Mouse (Mus musculus): Measurements from ENCODE around the gene Asb5. TPM values are rescaled to one million over a fixed set of nuclear protein-coding genes. Genes with fewer than 3 reads are reported as not detected.
"Not testable (repeated sequence)": the region's sequence is repeated elsewhere in the genome, so short reads cannot be mapped to it uniquely, and the experiment has no call there.

Gene Asb5
- polyA plus RNA-seq, 1 experiment = not detected

DNA sequence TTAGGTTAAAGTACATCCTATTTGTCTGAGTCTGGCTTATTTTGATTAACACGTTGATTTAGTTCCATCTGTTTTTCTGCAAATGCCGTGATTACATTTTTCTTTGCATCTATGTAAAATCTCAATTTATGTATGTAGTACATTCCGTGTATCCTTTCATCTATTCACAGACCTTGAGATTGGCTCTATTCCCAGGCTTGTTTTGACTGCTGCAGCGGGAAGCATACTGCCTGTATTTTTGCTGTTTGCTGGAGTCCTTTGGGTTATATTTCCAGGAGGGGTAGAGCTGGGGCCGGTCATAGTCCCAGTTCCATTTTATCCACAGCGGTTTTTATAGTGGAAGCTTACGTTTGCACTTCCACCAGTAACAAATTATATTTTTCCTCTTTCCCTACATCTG is 26.3 kb upstream of the Asb5 start:
- Histone ChIP-seq H3K4me3 (replicated peaks; ENCODE audit: control insufficient read depth, low read depth, low read length) (no peak overlapping the region), H3K27ac (ENCODE audit: control insufficient read depth, insufficient read depth, low read depth, low read length, poor library complexity) (no peak overlapping the region), H3K4me1 (ENCODE audit: control insufficient read depth, insufficient read depth, low read length) (no peaks in the 10 kb centered on the region; the same call in 1 of the 2 replicates)
- 83% methylated on average over 7 of the region's 7 CpGs for WGBS
- TF ChIP-seq CTCF (IDR thresholded peaks at IDR 0.05; ENCODE audit: control insufficient read depth, insufficient read depth, low read length) = no peak
- TF ChIP-seq POLR2A (IDR thresholded peaks at IDR 0.05; ENCODE audit: borderline replicate concordance, control insufficient read depth, low read depth, low read length) = no peak

DNA sequence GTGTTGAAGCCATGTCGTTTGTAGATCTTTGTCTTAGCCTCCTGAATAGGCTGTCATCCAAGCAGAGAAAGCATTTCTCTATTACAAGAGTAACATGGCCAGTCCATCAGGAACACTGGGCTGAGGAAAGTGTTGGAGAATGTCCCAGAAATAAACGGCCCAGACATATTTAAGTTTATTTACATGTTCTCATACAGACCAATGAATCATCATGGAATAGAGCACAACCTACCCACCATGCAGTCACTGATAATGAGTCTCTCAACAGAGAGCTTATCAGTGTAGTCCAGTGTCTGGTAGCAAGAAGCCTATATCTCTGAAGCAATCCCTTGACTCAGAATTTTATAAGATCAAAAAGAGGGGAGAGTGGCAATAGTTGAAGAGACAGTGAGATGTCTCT is 24.3 kb upstream of the Asb5 start:
- Histone ChIP-seq H3K4me3 (replicated peaks; ENCODE audit: control insufficient read depth, low read depth, low read length) (no peak overlapping the region), H3K27ac (ENCODE audit: control insufficient read depth, insufficient read depth, low read depth, low read length, poor library complexity) (no peak overlapping the region), H3K4me1 (ENCODE audit: control insufficient read depth, insufficient read depth, low read length) (no peaks in the 10 kb centered on the region; the same call in 1 of the 2 replicates)
- WGBS = 45% methylated on average over 2 of the region's 2 CpGs
- TF ChIP-seq CTCF (IDR thresholded peaks at IDR 0.05; ENCODE audit: control insufficient read depth, insufficient read depth, low read length) (no peak), POLR2A (IDR thresholded peaks at IDR 0.05; ENCODE audit: borderline replicate concordance, control insufficient read depth, low read depth, low read length) (no peak)

DNA sequence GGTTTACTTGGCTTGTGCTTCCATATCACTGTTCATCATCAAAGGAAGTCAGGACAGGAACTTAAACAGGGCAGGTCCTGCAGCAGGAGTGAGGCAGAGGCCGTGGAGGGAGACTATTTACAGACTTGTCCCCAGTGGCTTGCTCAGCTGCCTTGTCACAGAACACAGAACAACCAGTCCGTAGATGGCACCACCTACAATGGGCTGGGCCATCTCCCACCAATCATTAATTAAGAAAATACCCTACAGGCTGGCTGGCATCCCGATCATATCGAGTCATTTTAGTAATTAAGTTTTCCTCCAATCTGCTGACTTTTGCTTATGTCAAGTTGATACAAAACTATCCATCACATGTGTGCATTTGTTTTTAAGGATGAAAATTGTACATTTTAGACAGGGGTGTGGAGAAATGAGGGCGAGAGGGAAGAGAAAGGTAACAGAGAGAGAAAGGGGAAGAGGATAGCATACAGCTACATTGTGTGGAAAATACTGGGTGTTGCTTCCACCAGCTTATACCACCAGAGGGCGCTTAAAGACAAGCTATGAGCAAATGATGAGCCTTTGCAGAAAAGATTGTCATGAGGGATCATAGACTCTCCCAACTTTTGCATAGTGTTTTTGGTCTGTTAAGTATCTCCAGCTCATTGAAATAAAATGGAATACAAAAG is 21.8 kb upstream of the Asb5 start:
- 7% methylated on average over 6 of the region's 6 CpGs for WGBS
- no peak overlapping the region for H3K4me3 ChIP-seq (replicated peaks; ENCODE audit: control insufficient read depth, low read depth, low read length)
- H3K27ac ChIP-seq (ENCODE audit: control insufficient read depth, insufficient read depth, low read depth, low read length, poor library complexity) = no peak overlapping the region
- no peak for TF ChIP-seq POLR2A (IDR thresholded peaks at IDR 0.05; ENCODE audit: borderline replicate concordance, control insufficient read depth, low read depth, low read length)
- TF ChIP-seq CTCF (IDR thresholded peaks at IDR 0.05; ENCODE audit: control insufficient read depth, insufficient read depth, low read length) = no peak
- H3K4me1 ChIP-seq (ENCODE audit: control insufficient read depth, insufficient read depth, low read length) = no peaks in the 10 kb centered on the region; the same call in 1 of the 2 replicates

- TF ChIP-seq CTCF (IDR thresholded peaks at IDR 0.05; ENCODE audit: control insufficient read depth, insufficient read depth, low read length) (no peak), POLR2A (IDR thresholded peaks at IDR 0.05; ENCODE audit: borderline replicate concordance, control insufficient read depth, low read depth, low read length) (no peak)
- WGBS = 0% methylated on average over 1 of the region's 1 CpGs
- no peak overlapping the region for H3K4me3 ChIP-seq (replicated peaks; ENCODE audit: control insufficient read depth, low read depth, low read length)
- no peak overlapping the region for H3K27ac ChIP-seq (ENCODE audit: control insufficient read depth, insufficient read depth, low read depth, low read length, poor library complexity)
- no peaks in the 10 kb centered on the region; the same call in 1 of the 2 replicates for H3K4me1 ChIP-seq (ENCODE audit: control insufficient read depth, insufficient read depth, low read length)
Measured at GRCm38 (mm10) chr8:54508096-54508456, 21.3 kb upstream of the Asb5 start.

DNA sequence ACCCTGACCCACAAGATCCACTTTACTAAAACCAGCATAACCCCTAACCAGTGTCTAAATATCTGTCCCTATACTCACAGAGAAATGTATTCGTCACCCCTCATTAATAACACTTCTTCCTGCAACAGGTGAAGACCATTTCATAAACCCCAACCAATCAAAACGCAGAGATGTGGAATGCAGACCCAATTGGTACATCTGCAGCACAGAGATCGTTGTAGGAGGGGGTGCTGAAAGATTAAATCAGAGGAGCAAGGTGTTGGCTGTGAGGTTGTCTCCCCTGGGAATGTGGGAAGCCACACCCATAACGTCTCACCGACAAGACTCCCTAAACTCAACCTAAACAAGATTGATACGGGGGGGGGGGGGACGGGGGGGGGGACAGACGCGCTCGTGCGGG is 20.6 kb upstream of the Asb5 start:
- no peak overlapping the region for H3K4me3 ChIP-seq (replicated peaks; ENCODE audit: control insufficient read depth, low read depth, low read length)
- TF ChIP-seq CTCF (IDR thresholded peaks at IDR 0.05; ENCODE audit: control insufficient read depth, insufficient read depth, low read length) (no peak), POLR2A (IDR thresholded peaks at IDR 0.05; ENCODE audit: borderline replicate concordance, control insufficient read depth, low read depth, low read length) (no peak)
- no peaks in the 10 kb centered on the region; the same call in 1 of the 2 replicates for H3K4me1 ChIP-seq (ENCODE audit: control insufficient read depth, insufficient read depth, low read length)
- WGBS = 6% methylated on average over 9 of the region's 11 CpGs
- no peak overlapping the region for H3K27ac ChIP-seq (ENCODE audit: control insufficient read depth, insufficient read depth, low read depth, low read length, poor library complexity)

- no peak overlapping the region for H3K4me3 ChIP-seq (replicated peaks; ENCODE audit: control insufficient read depth, low read depth, low read length)
- 8% methylated on average over 10 of the region's 10 CpGs for WGBS
- H3K4me1 ChIP-seq (ENCODE audit: control insufficient read depth, insufficient read depth, low read length) = no peaks in the 10 kb centered on the region; the same call in 1 of the 2 replicates
- no peak overlapping the region for H3K27ac ChIP-seq (ENCODE audit: control insufficient read depth, insufficient read depth, low read depth, low read length, poor library complexity)
- no peak for TF ChIP-seq CTCF (IDR thresholded peaks at IDR 0.05; ENCODE audit: control insufficient read depth, insufficient read depth, low read length)
- TF ChIP-seq POLR2A (IDR thresholded peaks at IDR 0.05; ENCODE audit: borderline replicate concordance, control insufficient read depth, low read depth, low read length) = no peak
Measured at GRCm38 (mm10) chr8:54509221-54509721, 20.1 kb upstream of the Asb5 start.

- no peaks in the 10 kb centered on the region; the same call in 1 of the 2 replicates for H3K4me1 ChIP-seq (ENCODE audit: control insufficient read depth, insufficient read depth, low read length)
- no peak overlapping the region for H3K27ac ChIP-seq (ENCODE audit: control insufficient read depth, insufficient read depth, low read depth, low read length, poor library complexity)
- TF ChIP-seq CTCF (IDR thresholded peaks at IDR 0.05; ENCODE audit: control insufficient read depth, insufficient read depth, low read length) = no peak
- no peak for TF ChIP-seq POLR2A (IDR thresholded peaks at IDR 0.05; ENCODE audit: borderline replicate concordance, control insufficient read depth, low read depth, low read length)
- no peak overlapping the region for H3K4me3 ChIP-seq (replicated peaks; ENCODE audit: control insufficient read depth, low read depth, low read length)
- WGBS = 25% methylated on average over 3 of the region's 3 CpGs
Measured at GRCm38 (mm10) chr8:54511791-54512190, 17.6 kb upstream of the Asb5 start.

DNA sequence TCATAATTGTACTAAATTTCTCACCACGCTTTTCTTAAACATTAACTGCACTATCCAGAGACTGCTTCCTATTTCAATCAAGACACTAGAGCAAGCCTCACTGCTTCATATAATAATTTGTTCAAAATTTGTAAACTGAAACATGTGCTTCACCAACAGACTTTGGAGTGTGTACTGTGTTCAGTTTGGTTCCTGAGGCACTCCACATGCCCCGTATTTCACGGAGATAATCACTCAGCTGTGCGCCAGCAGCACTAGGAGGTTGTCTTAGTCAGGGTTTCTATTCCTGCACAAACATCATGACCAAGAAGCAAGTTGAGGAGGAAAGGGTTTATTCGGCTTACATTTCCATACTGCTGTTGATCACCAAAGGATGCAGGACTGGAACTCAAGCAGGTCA is 17.2 kb upstream of the Asb5 start:
- H3K4me1 ChIP-seq (ENCODE audit: control insufficient read depth, insufficient read depth, low read length); H3K27ac ChIP-seq (ENCODE audit: control insufficient read depth, insufficient read depth, low read depth, low read length, poor library complexity); H3K4me3 ChIP-seq (replicated peaks; ENCODE audit: control insufficient read depth, low read depth, low read length): not testable (repeated sequence)
- 54% methylated on average over 5 of the region's 5 CpGs for WGBS

Data from bone marrow, adult 2 months (tissue).